Mouse (Mus musculus) C2C12 (cell line): ENCODE results near the gene Grk3.

Source experiments
- CTCF ChIP-seq: IDR thresholded peaks from one replicate; pipeline ENCODE4 v1.5.1; 2011; ENCODE audit not compliant: control insufficient read depth, insufficient read depth, insufficient read length
- MAX ChIP-seq: IDR thresholded peaks from one replicate; pipeline ENCODE4 v1.6.1; 2011; ENCODE audit warnings: mild to moderate bottlenecking, control low read depth
- MYOD1 ChIP-seq: IDR thresholded peaks from one replicate; pipeline ENCODE4 v1.6.1; 2011; ENCODE audit warnings: low read depth; ENCODE audit not compliant: control insufficient read depth, insufficient read length
- MYOG ChIP-seq: IDR thresholded peaks from one replicate; pipeline ENCODE4 v1.6.1; 2011; ENCODE audit not compliant: control insufficient read depth, insufficient read length; ENCODE audit errors: extremely low read depth
- USF1 ChIP-seq: IDR thresholded peaks from one replicate; pipeline ENCODE4 v1.6.1; 2011; ENCODE audit warnings: low read depth, mild to moderate bottlenecking, control low read depth, moderate library complexity

DNA sequence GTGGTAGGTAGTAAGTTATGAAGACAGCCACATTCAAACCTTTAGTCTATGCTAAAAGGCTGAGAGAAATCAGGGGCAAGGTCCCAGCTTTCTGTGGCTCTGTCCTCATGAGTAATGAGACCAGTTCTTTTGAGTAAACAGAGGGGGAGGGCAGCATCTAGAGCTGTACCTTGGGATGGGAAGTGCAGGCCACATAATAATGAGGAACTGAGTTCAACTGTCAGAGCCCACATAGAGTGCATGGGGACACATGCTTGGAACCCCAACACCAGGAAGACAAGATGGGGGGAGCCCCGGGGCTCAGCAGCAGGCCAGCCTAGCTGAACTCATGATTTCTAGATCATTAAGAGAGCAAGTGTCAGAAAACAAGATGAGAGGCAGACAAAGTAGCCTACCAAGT is 1.4 kb upstream of the Grk3 start:
- TF ChIP-seq CTCF = no peak
- no peak for TF ChIP-seq MYOG
- TF ChIP-seq MAX = no peak
- TF ChIP-seq USF1 = no peak
- no peak for TF ChIP-seq MYOD1
